Mouse (Mus musculus) liver, embryonic 14.5 days (tissue): ENCODE measurements around the gene B4galt2. TPM values are rescaled to one million over a fixed set of nuclear protein-coding genes. Genes with fewer than 3 reads are reported as not detected.
A peak's percentile ranks its signal among the peaks of the same experiment; 100 is the strongest.

Source experiments
- ATAC-seq: fragments of 200-750 bp; cut with Nextera tagmentation; 2 replicates; pipeline ENCODE4 v1.8.0; 2017; ENCODE audit warnings: moderate number of reproducible peaks, mild to moderate bottlenecking, moderate library complexity; ENCODE audit not compliant: insufficient read depth
- DNase-seq, 3 experiments: peaks; one replicate each; pipeline ENCODE4 v3.0.0-alpha.2; 2012 to 2013; ENCODE audit warnings: low read depth in 3 of 3, low spot score in 3 of 3
- H3K27ac ChIP-seq: fragments of 300-500 bp; sonication (generic); 2 replicates; pipeline ENCODE4 v1.5.1; 2014; ENCODE audit warnings: moderate library complexity, mild to moderate bottlenecking, control low read depth, inconsistent platforms
- H3K27me3 ChIP-seq: fragments of 300-500 bp; sonication (generic); 2 replicates; pipeline ENCODE4 v1.6.1; 2014; ENCODE audit warnings: mild to moderate bottlenecking, low read length, moderate library complexity; ENCODE audit not compliant: control insufficient read depth, insufficient read depth
- H3K36me3 ChIP-seq: fragments of 300-500 bp; sonication (generic); replicated peaks from 2 replicates; pipeline ENCODE4 v1.6.1; 2014; ENCODE audit warnings: low read depth; ENCODE audit not compliant: control insufficient read depth, insufficient read depth
- H3K4me1 ChIP-seq, 2 experiments: fragments of 200-500 bp in 1 of 2; fragments of 300-500 bp in 1 of 2; sonication (generic) in 1 of 2; replicated peaks; 2 replicates each; pipeline ENCODE4 v1.6.1; 2012 to 2014; ENCODE audit warnings: antibody characterized with exemption in 1 of 2, inconsistent platforms in 1 of 2, low read length in 1 of 2; ENCODE audit not compliant: control insufficient read depth in 2 of 2, insufficient read depth in 2 of 2
- H3K4me2 ChIP-seq: fragments of 300-500 bp; sonication (generic); 2 replicates; pipeline ENCODE4 v1.6.1; 2014; ENCODE audit warnings: low read depth, mild to moderate bottlenecking, control low read depth, moderate library complexity
- H3K4me3 ChIP-seq, 2 experiments: fragments of 200-500 bp in 1 of 2; fragments of 300-500 bp in 1 of 2; sonication (generic) in 1 of 2; 2 replicates each; pipeline ENCODE4 v1.5.1; 2012 to 2014; ENCODE audit warnings: low read depth in 2 of 2, low read length in 2 of 2, mild to moderate bottlenecking in 2 of 2, control low read depth in 1 of 2, inconsistent platforms in 1 of 2, moderate library complexity in 1 of 2; ENCODE audit not compliant: insufficient read depth in 1 of 2
- H3K9ac ChIP-seq: fragments of 300-500 bp; sonication (generic); replicated peaks from 2 replicates; pipeline ENCODE4 v1.6.1; 2014; ENCODE audit warnings: mild to moderate bottlenecking, control low read depth, moderate library complexity
- H3K9me3 ChIP-seq: fragments of 300-500 bp; sonication (generic); 2 replicates; pipeline ENCODE4 v1.6.1; 2016; ENCODE audit warnings: low read length, mixed read lengths; ENCODE audit not compliant: control insufficient read depth
- CTCF ChIP-seq: IDR thresholded peaks from 2 replicates; pipeline ENCODE4 v1.5.1; 2016; ENCODE audit warnings: antibody characterized with exemption, low read depth, control low read depth
- EP300 ChIP-seq: IDR thresholded peaks from 2 replicates; pipeline ENCODE4 v1.6.1; 2016; ENCODE audit warnings: antibody characterized with exemption, low read depth
- WGBS: fragments of 180-500 bp; shearing (Covaris S2); extraction: QIAGEN DNeasy Blood & Tissue Kit; methylation state at CpG from one replicate; pipeline ENCODE4 v1.1.7; 2014; ENCODE audit not compliant: insufficient replicate concordance; 5-methylcytosine and 5-hydroxymethylcytosine counted together
- polyA plus RNA-seq, 2 experiments: library from polyadenylated mRNA; depleted of rRNA in 1 of 2; stranded (reverse) in 1 of 2; unstranded in 1 of 2; fragments of >200 nt; fragmentation: Nextera tagmentation in 1 of 2; extraction: Ambion mirVana in 1 of 2; gene quantifications; 2 replicates each; pipeline versions ENCODE4 v1.2.1 to v1.2.3; 2012 to 2014

B4galt2 gene
- polyA plus RNA-seq, 2 experiments: 1.7 to 2.4 TPM

GRCm38 (mm10) chr4:117890750-117891149 lies 7.5 kb upstream of the B4galt2 start:
- Histone ChIP-seq H3K9me3 (no peaks in the 10 kb centered on the region), H3K27ac (no peak overlapping the region), H3K4me3 (peak overlapping the region; percentile 70 to 99), H3K4me1 (peaks cover 10 to 14% of the 10 kb centered on the region in 2 experiments), H3K36me3 (peaks cover 1% of the 10 kb centered on the region), H3K9ac (no peak overlapping the region), H3K4me2 (peak overlapping the region; percentile 75), H3K27me3 (no peaks in the 10 kb centered on the region)
- DNase-seq (no peak), ATAC-seq (no peak)
- no peak for TF ChIP-seq CTCF
- TF ChIP-seq EP300: no peak
- 84% methylated on average over 8 of the region's 8 CpGs for WGBS

DNA sequence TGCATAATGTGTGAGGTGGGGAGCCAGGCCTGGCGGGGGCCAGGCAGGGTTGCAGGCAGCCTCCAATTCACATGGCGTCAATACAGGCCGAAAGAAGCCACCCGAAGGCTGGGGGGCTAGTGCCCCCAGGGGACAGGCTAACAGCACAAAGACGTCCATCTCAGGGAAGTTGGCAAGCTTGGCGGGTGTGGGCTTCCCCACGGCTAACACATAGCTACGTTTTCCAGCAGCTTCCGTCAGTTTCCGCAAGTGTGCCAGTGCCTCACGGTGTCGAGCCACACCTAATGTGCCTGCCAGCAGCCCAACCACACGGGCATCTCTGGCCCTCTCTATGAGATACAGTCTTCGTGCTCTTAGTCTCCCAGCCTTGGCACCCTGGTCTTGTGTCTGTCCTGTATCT lies 6.7 kb upstream of the B4galt2 start:
- 76% methylated on average over 14 of the region's 14 CpGs for WGBS
- no peak for DNase-seq
- no peak for ATAC-seq
- Histone ChIP-seq H3K27me3 (no peaks in the 10 kb centered on the region), H3K27ac (no peak overlapping the region), H3K36me3 (peaks cover 8% of the 10 kb centered on the region), H3K4me2 (no peak overlapping the region), H3K9me3 (no peaks in the 10 kb centered on the region), H3K9ac (no peak overlapping the region), H3K4me3 (no peak overlapping the region), H3K4me1 (peaks cover 10 to 14% of the 10 kb centered on the region in 2 experiments)
- TF ChIP-seq CTCF: no peak
- TF ChIP-seq EP300: no peak

- Histone ChIP-seq H3K4me2 (no peak overlapping the region), H3K9me3 (no peaks in the 10 kb centered on the region), H3K27me3 (no peaks in the 10 kb centered on the region), H3K27ac (no peak overlapping the region), H3K4me3 (no peak overlapping the region), H3K36me3 (peaks cover 14% of the 10 kb centered on the region), H3K9ac (no peak overlapping the region), H3K4me1 (peaks cover 10 to 14% of the 10 kb centered on the region in 2 experiments)
- TF ChIP-seq CTCF (no peak), EP300 (no peak)
- WGBS: 75% methylated on average over 15 of the region's 15 CpGs
- DNase-seq: no peak
- ATAC-seq: no peak
These were observed 6.2 kb upstream of the B4galt2 start for GRCm38 (mm10) chr4:117889471-117889870.

DNA sequence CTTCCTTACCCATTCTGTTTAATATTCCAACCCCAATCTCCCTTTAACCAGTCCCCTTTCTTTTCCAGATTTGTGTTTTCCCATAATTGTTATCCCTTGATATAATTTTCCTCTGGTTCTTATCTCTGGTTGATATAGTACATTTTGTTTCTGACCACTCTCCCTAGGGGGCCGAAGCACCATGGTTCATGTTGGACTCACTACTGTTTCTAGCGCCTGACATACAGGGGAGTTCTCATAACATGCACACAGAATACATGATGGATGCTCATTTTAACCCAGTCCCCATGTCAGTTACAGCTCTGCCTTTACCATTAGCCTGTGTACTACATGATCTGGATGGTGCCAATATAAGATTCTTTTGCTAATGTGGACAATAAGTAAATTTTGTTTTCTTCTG lies 4.6 kb upstream of the B4galt2 start:
- H3K27me3 ChIP-seq: peaks cover 7% of the 10 kb centered on the region
- H3K27ac ChIP-seq: no peak overlapping the region
- H3K9me3 ChIP-seq: no peaks in the 10 kb centered on the region
- TF ChIP-seq CTCF (no peak), EP300 (no peak)
- H3K4me1 ChIP-seq: peaks cover 10 to 17% of the 10 kb centered on the region in 2 experiments
- ATAC-seq (no peak), DNase-seq (no peak)
- peak overlapping the region in 1 of 2 experiments; percentile 94; a peak in 2 of 4 replicates for H3K4me3 ChIP-seq
- H3K4me2 ChIP-seq: peak overlapping the region; percentile 80
- peak overlapping the region; percentile 56 for H3K9ac ChIP-seq
- peaks cover 21% of the 10 kb centered on the region for H3K36me3 ChIP-seq
- WGBS: 61% methylated on average over 2 of the region's 2 CpGs

DNA sequence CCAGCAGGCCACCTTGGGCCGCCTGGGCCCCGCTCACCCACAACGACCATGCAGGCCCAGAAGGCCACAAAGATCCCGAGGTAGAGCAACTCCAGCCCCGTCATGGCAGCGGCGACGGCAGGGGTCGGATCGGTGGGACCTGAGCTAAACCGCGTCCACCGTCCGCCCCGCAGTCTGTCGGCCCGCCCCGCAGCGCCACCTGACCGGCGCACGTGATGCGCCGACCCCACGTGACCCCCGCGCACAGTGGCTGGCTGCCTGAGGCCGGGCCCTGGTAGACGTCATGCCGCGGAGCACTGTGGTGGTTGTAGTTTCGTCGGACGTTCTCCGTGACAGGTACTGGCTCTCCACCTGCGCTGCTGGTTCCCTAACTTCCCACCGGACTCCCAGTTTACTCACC lies 3.8 kb upstream of the B4galt2 start, which contains the start of gene Atp6v0b:
Gene Atp6v0b (minus strand): TSS at position 201 of the 400 bp plus-strand sequence.
- Histone ChIP-seq H3K36me3 (peaks cover 21% of the 10 kb centered on the region), H3K4me3 (peak within 1 kb of the TSS; percentile 86 to 94), H3K9me3 (no peaks in the 10 kb centered on the region), H3K4me2 (peak within 1 kb of the TSS; percentile 80), H3K27me3 (peaks cover 15% of the 10 kb centered on the region), H3K9ac (peak within 1 kb of the TSS; percentile 96), H3K4me1 (peaks cover 8 to 17% of the 10 kb centered on the region in 2 experiments), H3K27ac (peak within 1 kb of the TSS; percentile 69)
- peak; percentile 81 to 84 (median 82) for DNase-seq
- no peak for TF ChIP-seq CTCF
- no peak for TF ChIP-seq EP300
- under 1% methylated on average over 25 of the region's 37 CpGs for WGBS
- ATAC-seq: peak; percentile 89
